Mouse (Mus musculus): ENCODE measurements at regions not wholly inside any gene's neighbourhood (a gene's known extent, or its start where the extent isn't known, plus 50 kb on each side); places are given as distances from the start of the nearest gene placed in this dataset.

- WGBS = 89% methylated on average over 8 of the region's 8 CpGs
- no peaks in the 10 kb centered on the region for H3K4me1 ChIP-seq
- H3K9me3 ChIP-seq = 0 out of 2 replicates have a peak, but pooled peaks cover 4% of the 10 kb centered on the region
- DNase-seq (ENCODE audit: low spot score) = no peak
- no peaks in the 10 kb centered on the region for H3K27me3 ChIP-seq (replicated peaks; ENCODE audit: low read depth, poor library complexity, severe bottlenecking)
- no peak overlapping the region for H3K4me3 ChIP-seq
- no peaks in the 10 kb centered on the region for H3K36me3 ChIP-seq (replicated peaks)
- H3K27ac ChIP-seq (replicated peaks) = no peak overlapping the region
Observed at GRCm38 (mm10) chr16:12900670-12901069, 208.8 kb upstream of the Ercc4 start.

DNA sequence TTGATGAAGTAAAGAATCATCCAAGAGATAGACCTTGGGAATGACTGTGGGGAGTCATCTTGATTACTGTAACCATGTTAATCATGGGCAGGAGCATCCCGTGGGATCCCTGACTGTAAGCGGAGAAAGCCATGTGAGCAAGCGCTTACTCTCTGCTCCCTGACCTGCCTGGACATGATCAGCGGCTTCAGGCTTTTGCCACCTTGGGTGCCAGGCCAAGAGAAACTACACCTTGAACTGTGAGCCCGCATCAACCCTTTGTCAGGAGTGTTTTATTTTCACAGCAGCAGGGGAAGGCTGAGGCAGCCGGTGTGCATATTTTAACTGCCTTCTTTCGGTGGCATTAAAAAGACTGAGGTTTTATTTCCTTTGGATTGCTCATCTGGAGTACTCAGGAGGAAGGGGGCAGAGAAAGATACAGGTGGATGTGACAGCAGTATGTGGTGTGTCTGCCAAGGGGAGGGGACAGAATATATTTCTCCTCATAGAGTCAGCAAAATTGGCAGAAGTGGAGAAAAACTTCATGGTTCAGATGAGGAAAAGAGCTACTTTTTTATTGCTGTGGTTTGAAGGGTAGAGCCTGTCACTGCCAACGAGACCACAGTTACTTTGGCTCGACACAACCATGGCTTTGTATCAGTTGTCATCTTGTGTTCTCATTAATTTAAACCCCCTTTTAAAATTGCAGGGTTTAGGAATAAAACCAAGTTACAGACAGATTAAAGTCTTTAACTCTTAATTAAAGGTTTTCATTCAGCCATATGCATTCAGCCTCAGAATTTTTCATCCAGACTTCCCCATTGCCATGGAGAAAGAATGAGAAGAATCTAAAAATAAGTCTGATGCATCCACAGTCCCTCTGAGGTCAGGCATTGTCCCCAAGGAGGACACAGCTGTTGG lies 208.1 kb upstream of the Ercc4 start:
- WGBS = 81% methylated on average over 9 of the region's 9 CpGs
- no peaks in the 10 kb centered on the region for H3K36me3 ChIP-seq (replicated peaks)
- H3K4me3 ChIP-seq = no peak overlapping the region
- 0 out of 2 replicates have a peak, but pooled peaks cover 4% of the 10 kb centered on the region for H3K9me3 ChIP-seq
- H3K4me1 ChIP-seq = no peaks in the 10 kb centered on the region
- DNase-seq (ENCODE audit: low spot score) = no peak
- no peaks in the 10 kb centered on the region for H3K27me3 ChIP-seq (replicated peaks; ENCODE audit: low read depth, poor library complexity, severe bottlenecking)
- H3K27ac ChIP-seq (replicated peaks) = no peak overlapping the region

GRCm38 (mm10) chr16:12901996-12902319 lies 207.5 kb upstream of the Ercc4 start:
- Histone ChIP-seq H3K4me1 (no peaks in the 10 kb centered on the region), H3K9me3 (0 out of 2 replicates have a peak, but pooled peaks cover 4% of the 10 kb centered on the region), H3K36me3 (replicated peaks) (no peaks in the 10 kb centered on the region), H3K27me3 (replicated peaks; ENCODE audit: low read depth, poor library complexity, severe bottlenecking) (no peaks in the 10 kb centered on the region), H3K27ac (replicated peaks) (no peak overlapping the region; the same call in 1 of the 2 replicates), H3K4me3 (no peak overlapping the region)
- no peak for DNase-seq (ENCODE audit: low spot score)

DNA sequence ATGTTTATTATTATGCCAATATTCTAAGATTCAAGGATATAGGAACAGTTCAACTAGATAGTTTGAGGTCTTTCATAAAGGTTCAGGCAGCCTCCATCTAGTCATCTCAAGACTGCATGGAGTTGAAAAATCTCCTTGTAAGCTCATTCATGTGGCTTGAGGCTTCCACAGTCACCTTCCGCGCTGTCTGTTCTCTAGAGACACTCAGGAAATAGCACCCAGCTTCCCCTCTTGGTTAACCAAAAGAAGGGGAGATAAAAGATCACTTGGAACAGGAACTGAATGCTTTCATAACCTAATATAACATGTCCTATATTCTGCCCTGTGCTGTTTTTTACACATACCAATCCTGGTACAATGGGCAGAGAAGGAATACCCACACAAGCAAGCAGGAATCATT lies 206.3 kb upstream of the Ercc4 start:
- Histone ChIP-seq H3K4me3 (no peak overlapping the region), H3K4me1 (no peaks in the 10 kb centered on the region), H3K9me3 (0 out of 2 replicates have a peak, but pooled peaks cover 4% of the 10 kb centered on the region), H3K36me3 (replicated peaks) (no peaks in the 10 kb centered on the region), H3K27ac (replicated peaks) (no peak overlapping the region), H3K27me3 (replicated peaks; ENCODE audit: low read depth, poor library complexity, severe bottlenecking) (no peaks in the 10 kb centered on the region)
- no peak for DNase-seq (ENCODE audit: low spot score)
- WGBS = 93% methylated on average over 2 of the region's 2 CpGs

- Histone ChIP-seq H3K4me3 (no peak overlapping the region), H3K27me3 (replicated peaks; ENCODE audit: low read depth, poor library complexity, severe bottlenecking) (no peaks in the 10 kb centered on the region), H3K9me3 (no peaks in the 10 kb centered on the region), H3K36me3 (replicated peaks) (no peaks in the 10 kb centered on the region), H3K4me1 (no peaks in the 10 kb centered on the region), H3K27ac (replicated peaks) (no peak overlapping the region)
- no peak for DNase-seq (ENCODE audit: low spot score)
- WGBS = 71% methylated on average over 1 of the region's 1 CpGs
Observed at GRCm38 (mm10) chr16:12904937-12905336, 204.5 kb upstream of the Ercc4 start.

GRCm38 (mm10) chr16:12924668-12925067 lies 184.8 kb upstream of the Ercc4 start:
- WGBS = 92% methylated on average over 6 of the region's 6 CpGs
- Histone ChIP-seq H3K36me3 (replicated peaks) (no peaks in the 10 kb centered on the region), H3K9me3 (no peaks in the 10 kb centered on the region), H3K27me3 (replicated peaks; ENCODE audit: low read depth, poor library complexity, severe bottlenecking) (no peaks in the 10 kb centered on the region), H3K27ac (replicated peaks) (no peak overlapping the region), H3K4me1 (no peaks in the 10 kb centered on the region), H3K4me3 (no peak overlapping the region)
- DNase-seq (ENCODE audit: low spot score) = no peak

DNA sequence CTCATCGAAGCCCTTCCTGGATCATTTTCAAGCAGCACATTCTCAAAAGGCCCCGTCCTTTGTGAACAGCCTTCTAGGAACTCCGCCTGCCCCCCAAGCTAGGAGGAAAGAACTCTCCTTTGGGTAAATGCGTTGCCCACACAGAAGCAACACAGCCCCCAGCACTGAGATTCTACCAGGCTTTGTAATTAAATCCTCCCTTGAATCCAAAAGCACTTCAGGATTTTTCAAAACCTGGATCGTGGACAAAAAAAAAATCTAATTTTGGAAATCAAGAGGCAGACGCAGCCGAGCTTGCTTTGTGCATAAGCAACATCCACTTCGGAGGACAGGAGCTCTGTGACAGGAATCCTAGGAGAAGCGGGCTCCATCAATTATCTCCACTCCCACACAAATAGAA lies 183.6 kb upstream of the Ercc4 start:
- Histone ChIP-seq H3K27me3 (replicated peaks; ENCODE audit: low read depth, poor library complexity, severe bottlenecking) (no peaks in the 10 kb centered on the region), H3K36me3 (replicated peaks) (no peaks in the 10 kb centered on the region), H3K4me3 (no peak overlapping the region), H3K27ac (replicated peaks) (no peak overlapping the region), H3K9me3 (no peaks in the 10 kb centered on the region), H3K4me1 (no peaks in the 10 kb centered on the region)
- WGBS = 88% methylated on average over 9 of the region's 9 CpGs
- DNase-seq (ENCODE audit: low spot score) = no peak

DNA sequence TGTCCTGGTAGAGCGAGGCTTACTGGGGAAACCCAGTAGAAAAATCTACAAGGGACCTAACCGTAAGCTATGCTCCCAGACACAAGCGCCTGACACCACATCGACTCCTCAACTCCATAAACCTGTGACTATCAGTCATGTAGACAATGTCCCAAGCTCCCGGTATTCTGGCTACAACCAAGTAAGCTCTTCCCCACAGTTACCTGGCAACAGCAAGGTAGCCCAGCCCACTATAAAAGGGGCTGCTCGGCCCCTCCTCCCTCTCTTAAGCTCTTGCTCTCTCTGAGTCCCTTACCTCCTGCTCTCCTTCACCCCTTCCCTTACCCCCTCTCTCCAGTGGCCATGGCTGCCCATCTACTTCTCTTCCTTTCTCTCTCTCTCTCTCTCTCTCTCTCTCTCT lies 178.4 kb upstream of the Ercc4 start:
- no peak overlapping the region for H3K4me3 ChIP-seq
- no peaks in the 10 kb centered on the region for H3K4me1 ChIP-seq
- H3K27me3 ChIP-seq (replicated peaks; ENCODE audit: low read depth, poor library complexity, severe bottlenecking) = no peaks in the 10 kb centered on the region
- no peak overlapping the region for H3K27ac ChIP-seq (replicated peaks)
- H3K9me3 ChIP-seq = no peaks in the 10 kb centered on the region
- DNase-seq (ENCODE audit: low spot score) = no peak
- WGBS = 89% methylated on average over 6 of the region's 6 CpGs
- no peaks in the 10 kb centered on the region for H3K36me3 ChIP-seq (replicated peaks)

DNA sequence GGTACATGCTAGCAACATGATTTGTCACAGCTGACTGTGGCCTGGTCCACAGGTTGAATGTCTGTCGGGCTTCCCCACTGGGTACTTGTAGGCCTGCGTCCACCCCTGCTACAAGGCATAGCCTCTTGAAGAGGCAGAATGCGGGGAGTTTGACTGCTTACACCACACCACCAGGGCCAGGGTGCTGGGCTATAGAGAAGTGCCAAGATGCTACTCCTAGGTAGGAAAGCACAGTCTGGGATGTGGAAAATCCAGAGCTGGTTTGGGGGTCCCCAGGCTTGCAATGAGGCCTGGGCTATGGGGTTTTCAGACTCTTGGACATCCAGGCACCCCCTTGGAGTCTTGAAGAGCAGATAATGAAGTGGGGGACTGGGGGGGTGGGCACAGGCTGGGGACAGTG lies 176.5 kb upstream of the Ercc4 start:
- H3K36me3 ChIP-seq (replicated peaks) = no peaks in the 10 kb centered on the region
- no peaks in the 10 kb centered on the region for H3K27me3 ChIP-seq (replicated peaks; ENCODE audit: low read depth, poor library complexity, severe bottlenecking)
- DNase-seq (ENCODE audit: low spot score) = no peak
- no peaks in the 10 kb centered on the region for H3K4me1 ChIP-seq
- H3K9me3 ChIP-seq = no peaks in the 10 kb centered on the region
- H3K4me3 ChIP-seq = no peak overlapping the region
- WGBS = 90% methylated on average over 3 of the region's 3 CpGs
- no peak overlapping the region for H3K27ac ChIP-seq (replicated peaks)

- 77% methylated on average over 7 of the region's 7 CpGs for WGBS
- Histone ChIP-seq H3K4me1 (no peaks in the 10 kb centered on the region), H3K27ac (replicated peaks) (no peak overlapping the region), H3K36me3 (replicated peaks) (no peaks in the 10 kb centered on the region), H3K27me3 (replicated peaks; ENCODE audit: low read depth, poor library complexity, severe bottlenecking) (no peaks in the 10 kb centered on the region), H3K9me3 (no peaks in the 10 kb centered on the region), H3K4me3 (no peak overlapping the region)
- no peak for DNase-seq (ENCODE audit: low spot score)
Observed at GRCm38 (mm10) chr16:12934586-12934985, 174.9 kb upstream of the Ercc4 start.

GRCm38 (mm10) chr16:12935266-12935665 lies 174.2 kb upstream of the Ercc4 start:
- Histone ChIP-seq H3K9me3 (no peaks in the 10 kb centered on the region), H3K36me3 (replicated peaks) (no peaks in the 10 kb centered on the region)
- 55% methylated on average over 2 of the region's 2 CpGs for WGBS

GRCm38 (mm10) chr16:12936571-12936970 lies 172.9 kb upstream of the Ercc4 start:
- Histone ChIP-seq H3K27me3 (replicated peaks; ENCODE audit: low read depth, poor library complexity, severe bottlenecking) (no peaks in the 10 kb centered on the region), H3K27ac (replicated peaks) (no peak overlapping the region), H3K4me3 (no peak overlapping the region), H3K9me3 (no peaks in the 10 kb centered on the region), H3K36me3 (replicated peaks) (no peaks in the 10 kb centered on the region), H3K4me1 (no peaks in the 10 kb centered on the region)
- 87% methylated on average over 2 of the region's 2 CpGs for WGBS
- DNase-seq (ENCODE audit: low spot score) = no peak

More at GRCm38 (mm10) chr16:12935266-12935665, 174.2 kb upstream of the Ercc4 start:
- Histone ChIP-seq H3K27me3 (replicated peaks; ENCODE audit: low read depth, poor library complexity, severe bottlenecking) (no peaks in the 10 kb centered on the region), H3K4me3 (no peak overlapping the region), H3K27ac (replicated peaks) (no peak overlapping the region), H3K4me1 (no peaks in the 10 kb centered on the region)
- no peak for DNase-seq (ENCODE audit: low spot score)

GRCm38 (mm10) chr16:12938563-12938962 lies 170.9 kb upstream of the Ercc4 start:
- Histone ChIP-seq H3K4me1 (no peaks in the 10 kb centered on the region), H3K27ac (replicated peaks) (no peak overlapping the region), H3K9me3 (no peaks in the 10 kb centered on the region), H3K4me3 (no peak overlapping the region), H3K36me3 (replicated peaks) (no peaks in the 10 kb centered on the region), H3K27me3 (replicated peaks; ENCODE audit: low read depth, poor library complexity, severe bottlenecking) (no peaks in the 10 kb centered on the region)
- no peak for DNase-seq (ENCODE audit: low spot score)
- WGBS = 91% methylated on average over 2 of the region's 2 CpGs

Measured in embryonic facial prominence, embryonic 10.5 days (tissue).